In genomic region chr13:49205381-49205998, GRCm38 (mm10) we compare ENCODE assay signal across 8 mouse cellular contexts. TPM values are rescaled to one million over a fixed set of nuclear protein-coding genes. Genes with fewer than 3 reads are reported as not detected.
A peak's percentile ranks its signal among the peaks of the same experiment; 100 is the strongest.
DNase-seq lines count a peak whose midpoint lies in the region; ATAC-seq and TF ChIP-seq lines count a peak whose summit lies in the region.

No protein-coding gene starts in this region.

- peak; percentile 37; the same call in 1 of the 2 replicates for ATAC-seq in lung, embryonic 15.5 days (ENCODE audit: borderline replicate concordance, extremely low read depth, low FRiP score, low TSS enrichment)

- TF ChIP-seq POLR2A in olfactory bulb, adult 2 months (IDR thresholded peaks at IDR 0.05; ENCODE audit: insufficient read depth, low read depth, low read length) = no peak
- TF ChIP-seq POLR2A in thymus, adult 2 months (IDR thresholded peaks at IDR 0.05; ENCODE audit: control insufficient read depth, extremely low read depth, insufficient read depth, low read length, poor library complexity) = no peak

- TF ChIP-seq CTCF in E14TG2a.4 (conservative IDR thresholded peaks at IDR 0.05; ENCODE audit: low read length) = peak; percentile 71
- peak; percentile 94 for TF ChIP-seq CTCF in olfactory bulb, adult 2 months (IDR thresholded peaks at IDR 0.05; ENCODE audit: insufficient read depth, low read depth, low read length)
- peak; percentile 94 for TF ChIP-seq CTCF in thymus, adult 2 months (IDR thresholded peaks at IDR 0.05; ENCODE audit: borderline replicate concordance, control insufficient read depth, extremely low read depth, insufficient read depth, low read length, poor library complexity)

- no peak overlapping the region for H3K9ac ChIP-seq in lung, embryonic 15.5 days

- no peaks in the 10 kb centered on the region for H3K9me3 ChIP-seq in E14TG2a.4 (ENCODE audit: low read length)
- H3K9me3 ChIP-seq in forebrain, embryonic 10.5 days = no peaks in the 10 kb centered on the region
- no peaks in the 10 kb centered on the region for H3K9me3 ChIP-seq in lung, embryonic 15.5 days

- WGBS in forebrain, embryonic 10.5 days = 62% methylated on average over 13 of the region's 13 CpGs
- WGBS in lung, embryonic 15.5 days = 32% methylated on average over 13 of the region's 13 CpGs
- 16% methylated on average over 13 of the region's 13 CpGs for whole genome bisulfite sequencing in olfactory bulb, adult 2 months
- 40% methylated on average over 13 of the region's 13 CpGs for WGBS in thymus, adult 2 months

- peaks cover 20% of the 10 kb centered on the region for H3K4me1 ChIP-seq in E14TG2a.4 (replicated peaks; ENCODE audit: low read depth, low read length)
- peaks cover 11% of the 10 kb centered on the region for H3K4me1 ChIP-seq in forebrain, embryonic 10.5 days
- H3K4me1 ChIP-seq in lung, embryonic 15.5 days = peaks cover 10% of the 10 kb centered on the region
- peaks cover 9% of the 10 kb centered on the region for H3K4me1 ChIP-seq in olfactory bulb, adult 2 months (ENCODE audit: control insufficient read depth, insufficient read depth, low read length)
- H3K4me1 ChIP-seq in thymus, adult 2 months (replicated peaks; ENCODE audit: control insufficient read depth, insufficient read depth, low read length) = peaks cover 7% of the 10 kb centered on the region; the same call in 1 of the 2 replicates

- peaks cover 23% of the 10 kb centered on the region for H3K36me3 ChIP-seq in E14TG2a.4 (ENCODE audit: insufficient read depth, low read length)
- peaks cover 2% of the 10 kb centered on the region for H3K36me3 ChIP-seq in forebrain, embryonic 10.5 days (replicated peaks)
- H3K36me3 ChIP-seq in lung, embryonic 15.5 days = no peaks in the 10 kb centered on the region
- no peaks in the 10 kb centered on the region for H3K36me3 ChIP-seq in thymus, adult 2 months (ENCODE audit: control insufficient read depth, insufficient read depth, low read length)

- intact Hi-C loops in heart, postnatal 10 days (cut with DNase I) = loop anchor here (2.0 kb wide), 1 partner anchor 33 kb away; no protein-coding TSS in a partner anchor

- DNase-seq in c-Kit-negative CD71-positive TER-119-positive erythroid progenitor cells, embryonic 14.5 days (ENCODE audit: low read depth, low spot score) = peak; percentile 35
- DNase-seq in forebrain, embryonic 10.5 days (ENCODE audit: extremely low spot score, low spot score) = peak; percentile 78
- peak; percentile 88 to 94 for DNase-seq in heart, postnatal 10 days
- peak; percentile 90 to 91 for DNase-seq in kidney, postnatal 4 days
- DNase-seq in thymus, adult 2 months = peak; percentile 68

- no peak overlapping the region for H3K4me3 ChIP-seq in E14TG2a.4 (replicated peaks; ENCODE audit: low read length)
- no peak overlapping the region for H3K4me3 ChIP-seq in forebrain, embryonic 10.5 days
- H3K4me3 ChIP-seq in lung, embryonic 15.5 days = no peak overlapping the region
- H3K4me3 ChIP-seq in olfactory bulb, adult 2 months (ENCODE audit: insufficient read depth, low read depth, low read length) = no peak overlapping the region
- no peak overlapping the region for H3K4me3 ChIP-seq in thymus, adult 2 months (ENCODE audit: control insufficient read depth, insufficient read depth, low read length)

- H3K27ac ChIP-seq in forebrain, embryonic 10.5 days = no peak overlapping the region
- no peak overlapping the region for H3K27ac ChIP-seq in lung, embryonic 15.5 days
- H3K27ac ChIP-seq in olfactory bulb, adult 2 months (ENCODE audit: insufficient read depth, low read depth, low read length) = no peak overlapping the region
- no peak overlapping the region for H3K27ac ChIP-seq in thymus, adult 2 months (ENCODE audit: control insufficient read depth, insufficient read depth, low read length)

- H3K27me3 ChIP-seq in E14TG2a.4 (ENCODE audit: insufficient read depth, low read length) = peaks cover 5% of the 10 kb centered on the region; the same call in 1 of the 2 replicates
- no peaks in the 10 kb centered on the region for H3K27me3 ChIP-seq in forebrain, embryonic 10.5 days (ENCODE audit: poor library complexity, severe bottlenecking)
- H3K27me3 ChIP-seq in lung, embryonic 15.5 days = no peaks in the 10 kb centered on the region
- no peaks in the 10 kb centered on the region for H3K27me3 ChIP-seq in thymus, adult 2 months (ENCODE audit: control insufficient read depth, insufficient read depth, low read length)

- H3K4me2 ChIP-seq in lung, embryonic 15.5 days = no peak overlapping the region

RNA-seq across cellular contexts. Expression of gene Card19, which starts 10.3 kb away (rescaled TPM):
- polyA plus RNA-seq in forebrain, embryonic 10.5 days (2016; fragmentation: Nextera tagmentation; extraction: Ambion mirVana) = 21.0 and 22.1 TPM in 2 replicates
- 100 to 1,000 TPM; 112 to 117 TPM for total RNA-seq in heart, postnatal 10 days (2021)
- 47.4 and 52.6 TPM in 2 replicates for polyA plus RNA-seq in lung, embryonic 15.5 days (2015; fragmentation: Nextera tagmentation; extraction: Ambion mirVana)
- not detected in 2 replicates for polyA plus RNA-seq in olfactory bulb, adult 2 months (2012; ENCODE audit: insufficient read depth, insufficient read length, low replicate concordance, missing spikeins)
- 79.1 and 86.2 TPM in 2 replicates for polyA plus RNA-seq in thymus, adult 2 months (2012; rRNA removed)

RNA-seq across cellular contexts. Expression of gene Ninj1, which starts 18.2 kb away (rescaled TPM):
- 22.7 and 24.1 TPM in 2 replicates for polyA plus RNA-seq in forebrain, embryonic 10.5 days (2016; fragmentation: Nextera tagmentation; extraction: Ambion mirVana)
- 10 to 100 TPM; 45.2 to 88.0 TPM for total RNA-seq in heart, postnatal 10 days (2021)
- 44.5 and 45.1 TPM in 2 replicates for polyA plus RNA-seq in lung, embryonic 15.5 days (2015; fragmentation: Nextera tagmentation; extraction: Ambion mirVana)
- not detected in 2 replicates for polyA plus RNA-seq in olfactory bulb, adult 2 months (2012; ENCODE audit: insufficient read depth, insufficient read length, low replicate concordance, missing spikeins)
- polyA plus RNA-seq in thymus, adult 2 months (2012; rRNA removed) = 98.1 and 113 TPM in 2 replicates

RNA-seq across cellular contexts. Expression of gene Susd3, which starts 43.0 kb away (rescaled TPM):
- 0.82 and 0.95 TPM in 2 replicates for polyA plus RNA-seq in forebrain, embryonic 10.5 days (2016; fragmentation: Nextera tagmentation; extraction: Ambion mirVana)
- 1 to 10 TPM in 1 of 2 experiments, under 1 TPM in 1; 0.62 to 1.1 TPM for total RNA-seq in heart, postnatal 10 days (2021)
- polyA plus RNA-seq in lung, embryonic 15.5 days (2015; fragmentation: Nextera tagmentation; extraction: Ambion mirVana) = 1.5 and 2.2 TPM in 2 replicates
- not detected in 2 replicates for polyA plus RNA-seq in olfactory bulb, adult 2 months (2012; ENCODE audit: insufficient read depth, insufficient read length, low replicate concordance, missing spikeins)
- polyA plus RNA-seq in thymus, adult 2 months (2012; rRNA removed) = 13.1 and 16.2 TPM in 2 replicates

RNA-seq across cellular contexts. Expression of gene Wnk2, which starts 57.7 kb away (rescaled TPM):
- 4.2 and 4.5 TPM in 2 replicates for polyA plus RNA-seq in forebrain, embryonic 10.5 days (2016; fragmentation: Nextera tagmentation; extraction: Ambion mirVana)
- 10 to 100 TPM; 26.9 to 27.6 TPM for total RNA-seq in heart, postnatal 10 days (2021)
- 0.81 and 1.3 TPM in 2 replicates for polyA plus RNA-seq in lung, embryonic 15.5 days (2015; fragmentation: Nextera tagmentation; extraction: Ambion mirVana)
- not detected in 2 replicates for polyA plus RNA-seq in olfactory bulb, adult 2 months (2012; ENCODE audit: insufficient read depth, insufficient read length, low replicate concordance, missing spikeins)
- polyA plus RNA-seq in thymus, adult 2 months (2012; rRNA removed) = 2.3 and 3.9 TPM in 2 replicates

Comparison
In these comparisons a context has a peak if more than half of its experiments do, and no peak if none do; other contexts are left out.
1. DNase-seq: peak in every context shown above with its lines; median percentile 91 in heart, postnatal 10 days; 90 in kidney, postnatal 4 days; 78 in forebrain, embryonic 10.5 days; 68 in thymus, adult 2 months; 35 in c-Kit-negative CD71-positive TER-119-positive erythroid progenitor cells, embryonic 14.5 days.
2. RNA of gene Card19, which starts 10.3 kb away (polyA plus RNA-seq): 79.1 to 86.2 TPM in thymus, adult 2 months, 47.4 to 52.6 TPM in lung, embryonic 15.5 days and 21.0 to 22.1 TPM in forebrain, embryonic 10.5 days; not detected in olfactory bulb, adult 2 months; every median in the first group is over 10 times any median in the second.
3. RNA of gene Ninj1, which starts 18.2 kb away (polyA plus RNA-seq): 98.1 to 113 TPM in thymus, adult 2 months, 44.5 to 45.1 TPM in lung, embryonic 15.5 days and 22.7 to 24.1 TPM in forebrain, embryonic 10.5 days; not detected in olfactory bulb, adult 2 months; every median in the first group is over 10 times any median in the second.
4. Peak in every context shown above with its lines, with median percentiles within 50 percentile points of each other: CTCF ChIP-seq.